20 mouse cellular contexts compared by ENCODE assay signal in genomic region chr3:50324524-50324923, GRCm38 (mm10).
"Had no signal": no experiment of that assay in that cellular context is flagged by ENCODE, and none has a peak within 500 bp of the region (broad histone marks: within the 10 kb centered on the region; RNA-seq: fewer than 3 reads in every experiment).

No protein-coding gene starts in this region.

- H3K9ac ChIP-seq: liver, embryonic 15.5 days; liver, postnatal 0 days; lung, embryonic 15.5 days; midbrain, embryonic 13.5 days; midbrain, embryonic 15.5 days; neural tube, embryonic 13.5 days; neural tube, embryonic 15.5 days; stomach, embryonic 15.5 days had no signal

- ATAC-seq: liver, postnatal 0 days; lung, postnatal 0 days; midbrain, embryonic 13.5 days; midbrain, embryonic 15.5 days had no signal

- H3K27me3 ChIP-seq: liver, embryonic 15.5 days; lung, embryonic 15.5 days; megakaryocyte, embryonic 14.5 days; midbrain, embryonic 13.5 days; midbrain, embryonic 15.5 days; neural tube, embryonic 13.5 days; neural tube, embryonic 15.5 days; stomach, embryonic 15.5 days had no signal

- H3K9me3 ChIP-seq: liver, embryonic 15.5 days; lung, embryonic 15.5 days; megakaryocyte, embryonic 14.5 days; midbrain, embryonic 13.5 days; midbrain, embryonic 15.5 days; neural tube, embryonic 13.5 days; neural tube, embryonic 15.5 days; stomach, embryonic 15.5 days had no signal

- H3K4me1 ChIP-seq: liver, embryonic 15.5 days; lung, embryonic 15.5 days; megakaryocyte, embryonic 14.5 days; midbrain, embryonic 13.5 days; midbrain, embryonic 15.5 days; neural tube, embryonic 15.5 days; stomach, embryonic 15.5 days had no signal

- H3K4me3 ChIP-seq: liver, embryonic 15.5 days; lung, embryonic 15.5 days; megakaryocyte, embryonic 14.5 days; midbrain, embryonic 13.5 days; midbrain, embryonic 15.5 days; neural tube, embryonic 13.5 days; neural tube, embryonic 15.5 days; stomach, embryonic 15.5 days had no signal

- H3K36me3 ChIP-seq: liver, embryonic 15.5 days; lung, embryonic 15.5 days; midbrain, embryonic 13.5 days; midbrain, embryonic 15.5 days; neural tube, embryonic 13.5 days; neural tube, embryonic 15.5 days; stomach, embryonic 15.5 days had no signal

- H3K4me2 ChIP-seq: liver, embryonic 15.5 days; lung, embryonic 15.5 days; midbrain, embryonic 11.5 days; midbrain, embryonic 13.5 days; midbrain, embryonic 15.5 days; neural tube, embryonic 13.5 days; neural tube, embryonic 15.5 days; stomach, embryonic 15.5 days had no signal

- DNase-seq: liver, postnatal 0 days; lung, postnatal 14 days; lung, postnatal 36 days; retina, postnatal 1 day; right cerebral cortex, adult 18-20 months; thymus, adult 2 months; thymus, postnatal 25 days; thymus, postnatal 4 days had no signal

- H3K27ac ChIP-seq: liver, embryonic 15.5 days; lung, embryonic 15.5 days; macrophage; midbrain, embryonic 13.5 days; midbrain, embryonic 15.5 days; neural tube, embryonic 13.5 days; neural tube, embryonic 15.5 days; stomach, embryonic 15.5 days; stomach, postnatal 0 days had no signal
